Mouse (Mus musculus) embryo, embryonic 11.5 days (tissue): Measurements from ENCODE around the gene Gstt4.

ENCODE experiments used
- DNase-seq: peaks from one replicate; pipeline ENCODE4 v3.0.0-alpha.2; 2012; ENCODE audit warnings: low read depth, low spot score

Gstt4 gene

DNA sequence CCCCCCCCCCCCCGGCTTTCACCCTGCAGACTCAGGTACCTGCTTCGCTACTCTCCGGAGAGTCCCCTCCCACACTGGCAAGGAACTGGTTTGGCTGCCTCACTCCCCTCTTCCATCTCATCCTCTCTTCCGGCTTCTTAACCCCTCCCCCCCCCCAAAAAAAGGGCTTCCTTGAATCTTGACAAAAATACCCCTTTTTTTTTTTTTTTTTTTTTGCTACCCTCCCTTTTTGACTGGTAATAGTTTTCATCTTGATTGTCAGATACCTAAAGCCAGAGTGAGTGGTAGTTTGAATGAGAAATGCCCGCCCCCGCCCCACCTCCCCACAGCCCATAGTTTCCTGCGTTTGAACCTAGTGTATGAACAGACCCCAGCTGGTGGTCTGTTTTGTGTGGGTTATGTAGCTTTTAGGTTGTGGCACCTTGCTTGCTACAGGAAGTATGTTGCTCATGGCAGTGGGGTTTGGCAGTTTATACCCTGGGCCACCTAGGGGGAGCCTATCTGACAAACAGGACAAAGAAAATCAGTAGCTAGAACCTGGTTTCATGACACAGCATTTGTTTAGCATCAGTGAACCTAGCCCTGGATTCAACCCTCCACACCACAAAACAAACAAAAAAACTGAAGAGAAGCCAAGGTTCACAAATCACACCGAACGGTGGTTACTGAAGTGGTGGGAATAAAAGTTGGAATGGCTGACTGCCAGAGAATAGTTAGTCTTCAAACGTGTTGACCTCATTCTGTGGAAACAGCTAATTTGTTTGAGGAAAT is 13.6 kb upstream of the Gstt4 start:
- DNase-seq, result no peak

DNA sequence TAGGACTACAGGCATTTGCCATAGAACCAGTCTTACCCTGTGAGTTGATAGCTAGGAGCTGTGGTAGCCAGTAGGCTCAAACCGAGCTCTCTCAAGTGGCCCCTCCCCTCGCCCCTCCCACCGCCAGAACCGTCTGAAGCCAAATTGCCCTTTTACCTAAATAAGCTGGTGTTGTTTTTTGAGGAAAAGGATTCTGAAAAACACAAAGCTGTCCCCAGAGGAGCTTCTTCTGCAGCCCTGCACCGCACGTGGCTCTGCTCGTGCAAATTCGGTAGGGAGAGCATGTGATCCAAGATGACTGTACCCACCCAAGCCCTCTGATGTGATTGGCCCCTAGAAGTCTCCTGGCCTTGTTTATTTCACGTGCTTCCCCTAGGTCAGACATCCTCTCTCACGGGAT is 13.0 kb upstream of the Gstt4 start:
- DNase-seq, result no peak

DNA sequence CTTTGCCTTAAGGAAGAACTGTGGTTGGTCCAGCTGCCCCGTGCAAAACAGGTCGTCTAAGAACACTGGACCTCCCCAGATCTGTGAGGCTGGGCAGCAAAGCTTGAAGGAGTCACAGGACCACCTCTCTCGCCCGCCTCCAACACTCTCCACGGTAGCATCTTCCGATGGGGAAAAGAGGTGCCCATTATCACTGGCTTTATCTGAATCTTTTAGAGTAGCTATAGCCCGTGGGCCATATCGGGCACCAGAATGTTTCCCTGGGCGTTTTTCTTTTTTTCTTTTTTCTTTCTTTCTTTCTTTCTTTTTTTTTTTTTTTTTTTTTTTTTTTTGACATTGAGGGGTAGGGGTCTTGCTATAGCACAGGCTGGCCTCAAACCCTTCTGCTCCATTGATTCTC is 12.4 kb upstream of the Gstt4 start:
- DNase-seq, result no peak

DNA sequence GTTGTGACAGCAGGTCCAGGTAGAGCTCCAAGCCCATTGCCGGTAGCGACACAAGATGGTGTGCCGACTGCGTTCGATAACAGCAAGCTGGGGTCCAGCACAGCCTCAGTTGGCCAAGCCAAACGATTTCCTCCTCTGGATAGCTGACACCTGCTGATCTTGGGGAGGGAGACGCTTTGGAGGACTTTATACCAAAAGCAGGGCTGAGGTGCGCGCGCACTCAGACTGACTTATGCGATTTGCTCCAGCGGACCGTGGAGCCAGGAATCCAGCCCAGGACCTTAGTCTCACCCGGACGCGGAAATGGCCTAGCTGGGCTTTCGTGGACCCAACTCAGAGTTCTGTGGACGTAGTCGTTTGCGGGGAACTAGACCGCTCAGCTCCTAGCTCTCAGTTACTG is 11.9 kb upstream of the Gstt4 start:
- DNase-seq, result peak; percentile 67

DNA sequence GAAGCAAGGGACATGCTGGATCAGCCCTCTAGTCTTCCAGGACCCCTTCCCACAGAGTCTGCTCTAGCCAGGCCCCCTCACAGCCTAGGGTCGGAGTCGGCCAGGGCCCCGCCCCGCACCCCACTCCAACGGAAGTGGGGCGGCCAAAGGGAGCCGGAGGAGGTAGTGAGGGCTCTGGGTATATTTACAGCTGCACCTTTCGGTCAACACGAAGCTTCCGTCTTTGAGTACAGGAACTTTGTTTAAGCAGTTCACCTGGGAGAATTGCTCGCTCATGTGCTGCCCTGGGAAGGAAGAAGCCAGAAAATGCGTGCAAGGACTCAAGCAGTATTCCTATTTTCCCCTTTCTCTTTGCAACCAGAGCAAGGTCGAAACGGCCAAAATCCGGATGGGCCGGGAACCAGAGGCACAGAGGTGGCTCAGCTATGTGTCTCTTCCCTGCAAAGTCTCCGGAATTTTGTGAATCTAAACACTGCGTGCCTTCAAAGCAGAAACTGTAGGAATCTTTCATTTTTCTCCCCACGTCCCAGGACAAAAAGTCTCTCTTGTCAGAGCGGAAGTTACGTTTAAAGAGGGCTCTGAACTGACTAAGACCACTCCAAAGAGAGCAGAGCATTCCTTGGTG is 11.2 kb upstream of the Gstt4 start:
- DNase-seq, result no peak

DNA sequence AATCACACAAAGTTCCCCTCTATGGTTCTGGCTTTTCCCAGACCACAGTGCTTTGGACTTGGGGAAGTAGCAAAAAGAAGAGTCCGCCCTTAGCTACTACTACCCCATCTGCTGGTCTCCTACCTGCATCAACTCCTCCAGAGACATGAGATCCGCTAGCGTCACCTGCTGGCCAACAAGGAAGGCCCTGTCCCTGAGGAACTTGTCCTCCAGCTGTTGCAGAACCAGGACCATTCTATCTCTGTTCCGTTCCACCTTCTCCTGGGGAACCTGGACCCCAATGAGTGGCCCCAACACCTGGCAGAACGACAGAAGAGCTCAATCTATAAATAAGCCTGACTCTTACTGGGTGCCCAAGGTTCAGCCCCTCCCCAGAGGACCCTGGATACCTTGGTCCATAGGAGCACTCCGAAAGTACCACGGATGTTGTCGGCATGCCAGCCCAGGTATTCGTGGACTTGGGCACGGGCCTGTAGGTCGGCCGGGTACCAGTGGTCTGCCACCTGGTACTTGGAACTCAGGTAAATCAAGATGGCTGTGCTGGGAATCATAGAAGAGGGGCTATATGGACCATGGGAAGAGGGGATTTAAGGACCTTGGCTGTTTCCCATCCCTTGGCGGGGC is 10.0 kb upstream of the Gstt4 start:
- no peak for DNase-seq

DNA sequence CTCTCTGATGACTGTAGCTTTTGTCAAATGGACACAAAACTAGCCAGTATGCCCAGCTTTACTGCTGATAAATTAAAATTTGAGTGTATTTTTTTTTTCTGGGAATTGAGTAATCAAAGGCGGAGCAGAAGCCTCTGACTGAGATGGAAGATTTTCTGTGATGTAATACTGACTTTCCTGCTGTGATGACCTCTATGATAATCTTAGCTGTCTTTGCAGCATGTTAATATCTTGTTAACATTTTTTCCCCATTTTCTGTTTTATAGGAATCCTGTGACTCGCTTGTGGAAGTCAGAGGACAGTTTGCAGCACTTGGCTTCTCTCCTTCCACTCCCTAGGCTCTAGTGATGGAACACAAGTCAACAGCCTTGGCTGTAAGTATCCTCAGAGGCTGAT is 7.9 kb upstream of the Gstt4 start:
- no peak for DNase-seq

DNA sequence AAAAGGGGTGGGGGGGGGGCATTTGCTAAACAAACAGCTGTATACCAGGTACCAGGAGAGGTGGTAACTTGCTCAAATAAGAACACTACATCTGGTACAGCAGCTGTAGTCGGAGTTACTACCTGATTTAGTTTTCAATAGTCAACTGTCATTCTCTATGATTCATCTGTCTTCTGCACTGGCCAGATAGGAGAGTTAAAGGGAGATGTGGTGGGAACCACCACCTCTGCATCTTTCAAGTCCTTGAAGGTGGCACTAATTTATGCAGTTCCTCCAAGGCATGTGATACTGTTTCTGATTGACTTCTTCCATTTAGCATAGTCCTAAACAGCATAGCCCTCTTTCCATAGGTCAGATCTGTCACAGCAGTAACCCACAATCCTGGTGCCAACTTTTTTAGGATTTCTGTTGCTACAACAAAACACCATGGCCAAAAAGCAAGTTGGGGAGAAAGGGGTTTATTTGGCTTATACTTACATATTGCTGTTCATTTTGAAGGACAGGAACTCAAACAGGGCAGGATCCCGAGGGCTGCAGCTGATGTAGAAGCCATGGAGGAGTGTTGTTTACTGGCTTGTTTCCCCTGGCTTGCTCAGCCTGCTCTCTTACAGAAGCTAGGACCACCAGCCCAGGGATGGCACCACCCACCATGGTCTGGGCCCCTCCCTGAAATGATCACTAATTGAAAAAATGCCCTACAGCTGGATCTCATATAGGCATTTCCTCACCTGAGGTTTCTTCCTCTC is 7.4 kb upstream of the Gstt4 start:
- DNase-seq, result no peak

DNA sequence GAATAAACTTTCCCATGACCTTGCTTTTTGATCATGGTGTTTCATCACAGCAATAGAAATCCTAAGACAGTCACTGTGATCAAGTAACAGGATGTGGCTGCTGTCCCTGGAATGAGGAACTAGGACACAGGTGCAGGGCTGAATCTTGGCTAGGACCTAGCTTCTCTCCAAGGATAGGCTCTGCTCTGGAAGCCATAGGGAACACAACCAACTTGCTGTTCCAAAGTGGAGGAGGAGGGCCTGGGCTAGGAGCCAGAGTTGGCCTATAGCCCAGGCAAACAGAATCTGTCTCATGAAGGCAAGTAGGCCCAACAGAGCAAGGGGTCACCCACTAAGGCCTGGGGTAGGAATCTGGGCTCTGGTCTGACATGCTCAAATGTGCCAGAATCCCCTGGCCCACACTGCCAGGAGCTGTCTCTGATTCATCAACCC is 6.2 kb upstream of the Gstt4 start:
- DNase-seq, result no peak

DNA sequence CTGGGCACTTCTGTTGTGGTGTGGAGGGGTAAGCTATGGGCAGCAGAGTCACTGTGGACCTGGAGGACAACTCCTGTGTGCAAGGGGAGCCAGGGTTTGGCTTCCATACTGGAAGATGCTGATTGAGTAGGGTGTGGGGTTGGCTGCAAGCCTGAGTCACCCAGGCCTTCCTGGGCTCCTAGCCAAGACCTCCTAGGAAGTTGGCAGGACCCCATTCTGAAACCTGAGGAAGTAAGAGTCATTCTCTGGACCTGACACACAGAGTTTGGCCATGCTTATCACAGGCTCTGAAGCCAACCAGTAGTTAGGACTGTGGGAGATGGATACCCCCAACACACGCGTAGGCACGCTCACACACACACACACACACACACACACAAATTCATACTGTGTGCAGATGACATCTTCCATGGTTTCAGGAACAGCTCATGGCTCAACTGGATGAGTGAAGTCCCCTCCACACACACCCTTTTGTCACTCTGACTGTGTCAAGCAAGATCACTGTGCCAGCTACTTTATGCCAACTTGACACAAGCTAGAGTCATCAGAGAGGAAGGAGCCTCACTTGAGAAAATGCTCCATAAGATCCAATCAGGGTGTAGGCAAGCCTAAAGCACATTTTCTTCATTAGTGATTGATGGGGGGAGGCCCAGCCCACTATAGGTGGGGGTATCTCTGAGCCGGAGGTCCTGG is 5.5 kb upstream of the Gstt4 start:
- no peak for DNase-seq

DNA sequence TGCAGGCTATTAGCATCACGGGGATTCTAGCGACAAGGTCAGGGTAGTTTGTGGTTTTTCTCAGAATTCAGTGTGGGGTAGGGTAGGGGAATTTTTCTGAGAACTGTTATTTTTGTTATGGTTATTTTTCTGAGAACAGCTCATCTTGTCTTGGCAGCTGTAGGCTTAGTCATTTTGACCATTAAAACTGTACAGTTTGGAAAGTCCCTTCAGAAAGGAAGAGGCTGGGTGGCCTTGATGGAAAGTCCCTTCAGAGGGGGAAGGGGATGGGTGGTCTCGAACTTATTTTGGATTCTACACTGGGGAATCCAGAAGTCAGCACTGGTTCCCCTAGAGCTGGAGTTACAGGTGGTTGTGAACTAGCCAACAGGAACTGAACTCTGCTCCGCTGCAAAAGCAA is 2.2 kb upstream of the Gstt4 start:
- DNase-seq, result no peak

DNA sequence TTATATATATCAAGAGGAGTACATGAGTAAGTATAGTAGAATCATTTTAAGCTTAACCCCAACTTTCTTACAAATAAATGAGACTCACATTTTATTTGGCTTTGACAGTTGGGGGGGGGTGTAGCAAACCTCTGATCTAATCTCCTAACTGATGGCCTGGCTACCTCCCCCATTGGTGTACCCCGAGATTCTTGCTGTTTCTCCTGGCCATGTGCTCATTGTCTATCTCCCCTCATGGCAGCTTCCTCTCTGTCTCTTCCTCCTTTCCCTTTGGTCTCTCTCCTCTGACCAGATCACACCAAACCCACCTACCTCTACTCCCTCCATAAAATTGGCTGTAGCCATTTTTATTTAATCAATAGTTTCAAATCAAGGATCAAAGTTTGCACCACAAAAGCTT is 1.4 kb upstream of the Gstt4 start:
- DNase-seq, result no peak

DNA sequence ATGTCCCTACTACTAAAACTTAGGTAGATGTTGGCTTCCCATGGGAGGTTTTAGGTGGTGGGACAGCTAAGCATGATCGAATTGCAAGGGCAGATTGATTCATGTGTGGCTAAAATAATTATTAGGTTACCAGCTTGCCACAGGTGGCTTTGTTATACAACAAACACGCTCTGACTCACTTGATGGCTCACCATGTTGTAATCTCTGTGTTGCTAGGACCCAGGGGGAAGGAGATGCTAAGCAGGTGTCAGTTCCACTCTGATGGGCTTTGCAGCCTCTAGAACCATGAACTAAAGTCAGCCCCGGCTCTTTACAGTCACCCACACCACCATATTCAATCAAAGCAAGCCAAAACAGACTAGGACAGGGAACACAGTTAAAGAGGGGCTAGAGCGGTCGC is 2.5 kb downstream of the Gstt4 start:
- no peak for DNase-seq

DNA sequence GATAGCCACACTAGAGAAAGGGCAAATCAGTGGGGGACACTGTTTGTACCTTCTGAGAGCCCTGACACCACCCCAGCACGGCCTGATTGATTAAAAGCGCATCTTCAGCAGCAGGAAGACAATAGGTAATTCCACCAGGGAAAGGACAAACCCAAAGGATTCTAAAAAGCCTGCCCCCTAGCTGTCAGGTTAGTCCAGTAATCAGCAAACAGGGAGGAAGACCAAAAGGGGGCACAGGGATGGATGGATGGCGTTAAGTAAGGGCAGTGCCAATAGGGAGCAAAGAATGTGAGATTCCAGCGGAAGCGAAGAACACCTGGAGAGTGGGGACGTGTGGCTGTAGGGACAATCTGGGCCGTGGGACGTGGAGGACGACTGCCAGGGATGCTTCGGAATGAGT is 3.7 kb downstream of the Gstt4 start:
- no peak for DNase-seq

DNA sequence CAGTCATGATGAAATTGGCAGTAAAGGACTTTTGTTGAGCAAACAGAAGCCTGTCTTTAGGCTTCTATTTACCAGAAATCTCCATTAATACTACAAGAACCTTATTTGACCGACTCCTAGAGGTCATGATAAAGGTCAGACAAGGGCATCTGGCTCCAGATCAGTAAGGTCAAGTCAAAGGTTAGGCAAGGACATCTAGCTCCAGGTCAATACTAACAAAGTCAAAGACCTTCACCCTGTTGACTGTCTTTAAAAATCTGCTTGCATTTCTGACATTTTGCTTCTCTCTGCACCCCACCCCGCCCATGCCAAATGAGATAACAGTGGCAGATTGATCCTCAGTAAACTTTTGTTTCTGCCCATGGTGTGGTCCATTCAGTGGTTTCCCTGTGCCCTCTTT is 18.1 kb downstream of the Gstt4 start:
- no peak for DNase-seq

DNA sequence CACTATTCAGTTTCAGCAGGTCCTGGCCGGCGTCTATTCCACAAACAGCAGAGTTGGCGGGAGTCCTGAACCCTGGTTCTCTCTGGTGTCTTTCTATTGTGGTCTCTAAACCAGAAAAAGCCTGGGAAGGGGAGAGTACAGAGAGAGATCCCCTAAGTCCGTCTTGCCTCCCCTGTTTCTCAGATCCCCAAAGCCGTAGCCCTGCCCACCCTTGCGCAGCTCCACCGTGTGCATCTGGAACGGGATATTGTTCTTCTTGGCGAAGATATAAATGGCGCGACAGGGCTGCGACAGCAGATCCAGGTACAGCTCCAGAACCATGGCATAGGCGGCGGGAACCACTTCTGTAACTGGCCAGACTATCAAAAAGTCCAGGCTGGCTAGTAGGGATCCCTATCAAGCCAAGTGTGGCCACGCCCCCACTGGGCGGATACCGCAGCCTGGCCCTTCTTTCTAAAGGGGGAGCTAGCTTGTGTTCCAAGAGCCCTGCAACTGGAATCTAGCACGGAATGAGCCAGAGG is 24.1 kb downstream of the Gstt4 start, which contains the start of gene Gstt1:
Gstt1 (minus strand) TSS at position 409 of the 521 bp plus-strand sequence.
- no peak for DNase-seq

DNA sequence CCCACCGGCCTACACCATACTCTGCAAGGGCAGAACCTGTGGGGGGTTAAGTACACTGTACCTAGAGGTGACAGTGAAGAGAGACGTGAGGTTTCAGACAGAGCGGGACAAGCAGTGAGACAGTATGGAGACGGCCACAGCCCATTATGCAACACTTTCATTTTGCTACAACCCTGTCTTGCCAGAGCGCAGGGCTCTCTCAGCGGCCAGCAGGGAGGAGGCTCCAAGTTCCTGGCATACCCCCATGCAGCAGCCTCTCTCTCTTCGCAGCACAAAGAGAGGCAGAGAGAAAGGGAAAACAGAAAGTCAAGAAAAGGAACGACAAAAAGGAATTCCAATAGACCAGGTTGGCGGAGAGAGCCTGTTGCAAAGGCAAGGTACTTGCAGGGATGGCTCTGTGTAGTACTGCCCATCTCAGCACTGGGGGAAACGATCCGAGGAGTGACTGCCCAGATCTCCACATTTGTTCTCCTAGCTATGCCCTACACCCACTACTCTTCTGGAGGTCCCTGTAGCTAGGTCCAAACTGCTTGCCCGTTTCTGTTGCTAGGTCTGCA is 24.6 kb downstream of the Gstt4 start:
- no peak for DNase-seq

DNA sequence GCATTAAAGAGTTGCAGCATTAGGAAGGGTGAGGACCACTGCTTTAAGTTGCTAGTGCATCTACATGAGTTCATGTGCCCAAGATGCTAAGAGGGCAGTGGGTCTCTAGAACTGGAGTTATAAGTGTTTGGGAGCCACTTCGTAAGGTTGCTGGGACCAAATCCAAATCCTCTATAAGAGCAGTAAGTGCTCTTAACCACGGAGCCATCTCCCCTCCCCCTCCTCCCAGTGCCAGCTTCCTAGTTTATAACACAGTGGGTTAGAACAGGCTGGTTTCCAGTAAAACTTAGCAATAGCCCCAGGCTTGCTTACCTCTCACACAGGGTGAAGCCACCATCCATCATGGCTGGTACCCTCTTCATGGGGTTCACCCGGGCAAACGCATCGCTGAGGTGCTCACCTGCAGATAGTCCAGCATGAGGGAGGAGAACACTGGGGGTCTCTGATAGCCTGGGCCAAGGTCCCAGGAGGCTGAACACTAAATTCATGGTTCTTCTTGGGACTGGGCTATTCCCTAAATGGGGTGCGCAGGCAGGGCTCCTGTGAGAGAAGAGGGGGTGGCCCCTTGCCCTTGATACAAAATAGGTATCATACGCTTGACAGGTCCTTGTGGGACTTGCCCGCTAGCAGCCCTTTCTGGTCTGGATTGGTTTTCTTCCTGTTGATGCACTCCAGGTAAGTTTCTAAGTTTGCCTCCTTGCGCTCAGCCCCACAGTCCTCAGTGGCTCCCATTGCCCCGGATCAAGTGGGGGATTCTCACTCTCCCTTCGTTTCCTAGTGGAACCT is 25.4 kb downstream of the Gstt4 start:
- no peak for DNase-seq

DNA sequence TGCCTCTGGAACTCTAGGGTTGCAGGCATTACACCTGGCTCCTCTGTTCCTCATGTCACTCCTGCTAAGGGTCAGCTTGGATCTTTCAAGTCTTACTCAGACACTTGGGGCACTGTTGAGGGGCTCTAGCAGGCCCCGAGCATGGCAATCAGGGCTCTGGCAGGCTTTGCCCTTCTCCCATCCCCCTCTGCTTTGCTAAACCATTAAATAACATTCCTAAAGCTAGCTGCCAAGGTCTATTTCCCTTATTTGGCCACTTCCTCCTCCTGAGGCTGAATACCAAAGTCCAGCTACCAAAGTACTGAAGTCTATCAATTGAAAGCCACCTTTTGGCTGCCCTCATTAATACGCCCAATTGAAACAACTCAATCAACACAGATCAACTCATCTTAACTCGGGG is 27.5 kb downstream of the Gstt4 start:
- DNase-seq, result no peak

DNA sequence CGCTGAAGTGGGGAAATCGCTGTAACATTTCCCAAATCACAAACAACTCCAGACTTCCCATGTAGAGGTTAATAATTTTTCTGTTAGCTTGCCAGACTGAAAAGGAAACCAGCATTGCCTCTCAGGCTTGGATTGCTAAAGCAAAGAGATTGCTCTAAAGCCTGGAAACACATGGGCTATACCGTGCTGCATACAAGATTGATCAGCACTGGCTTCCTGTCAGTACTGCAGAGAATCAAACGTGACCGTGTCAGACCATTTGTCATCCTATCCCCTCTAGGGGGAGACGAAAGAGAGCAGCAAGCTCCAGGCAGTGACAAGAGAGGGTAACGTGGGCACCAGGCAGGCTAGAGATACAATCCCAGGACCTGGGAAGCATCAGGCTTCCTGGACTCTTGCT is 31.6 kb downstream of the Gstt4 start:
- DNase-seq, result no peak
